Mouse (Mus musculus): ENCODE measurements around the gene Ptprt.

GRCm38 (mm10) chr2:162654416-162654815 is 6.5 kb downstream of the Ptprt start:
- TF ChIP-seq POLR2A (IDR thresholded peaks at IDR 0.05; ENCODE audit: low read depth, low read length) (no peak), TCF12 (IDR thresholded peaks at IDR 0.05; ENCODE audit: low read depth, low read length) (no peak), NELFE (IDR thresholded peaks at IDR 0.05; ENCODE audit: low read depth, low read length) (no peak), CHD2 (IDR thresholded peaks at IDR 0.05; ENCODE audit: low read length) (no peak), USF1 (IDR thresholded peaks at IDR 0.05; ENCODE audit: low read depth, low read length) (no peak), CTCF (conservative IDR thresholded peaks at IDR 0.05 in 1 of 2, IDR thresholded peaks at IDR 0.05 in 1 of 2; ENCODE audit: low read depth in 2 of 2, low read length in 2 of 2) (no peak), BHLHE40 (IDR thresholded peaks at IDR 0.05; ENCODE audit: low read depth, low read length) (no peak), NRF1 (IDR thresholded peaks at IDR 0.05; ENCODE audit: low read depth, low read length) (no peak), MAFK (IDR thresholded peaks at IDR 0.05; ENCODE audit: insufficient replicate concordance, low read length) (no peak), ZC3H11A (IDR thresholded peaks at IDR 0.05; ENCODE audit: low read depth, low read length) (no peak), E2F4 (IDR thresholded peaks at IDR 0.05; ENCODE audit: insufficient replicate concordance, low read depth, low read length) (no peak)

Measured in CH12.LX (cell line).